Mouse (Mus musculus) stomach, postnatal 0 days (tissue): ENCODE data around the gene Slc25a23. TPM values are rescaled to one million over a fixed set of nuclear protein-coding genes. Genes with fewer than 3 reads are reported as not detected.

Experiments used
- ATAC-seq: fragments of 200-750 bp; cut with Nextera tagmentation; 2 replicates; pipeline ENCODE4 v1.8.0; 2017; ENCODE audit not compliant: low FRiP score, low TSS enrichment
- DNase-seq: peaks from one replicate; pipeline ENCODE4 v3.0.0-alpha.2; 2016; ENCODE audit warnings: low spot score
- H3K27ac ChIP-seq: fragments of 300-500 bp; sonication (generic); replicated peaks from 2 replicates; pipeline ENCODE4 v1.5.1; 2014; ENCODE audit warnings: mild to moderate bottlenecking, control low read depth
- H3K27me3 ChIP-seq: fragments of 300-500 bp; sonication (generic); 2 replicates; pipeline ENCODE4 v1.6.1; 2014; ENCODE audit warnings: low read length; ENCODE audit not compliant: control insufficient read depth, insufficient read depth
- H3K36me3 ChIP-seq: fragments of 300-500 bp; sonication (generic); 2 replicates; pipeline ENCODE4 v1.6.1; 2014; ENCODE audit warnings: low read length, mixed read lengths; ENCODE audit not compliant: control insufficient read depth, insufficient read depth
- H3K4me1 ChIP-seq: fragments of 300-500 bp; sonication (generic); replicated peaks from 2 replicates; pipeline ENCODE4 v1.6.1; 2014; ENCODE audit warnings: antibody characterized with exemption; ENCODE audit not compliant: control insufficient read depth, insufficient read depth
- H3K4me2 ChIP-seq: fragments of 300-500 bp; sonication (generic); replicated peaks from 2 replicates; pipeline ENCODE4 v1.6.1; 2014; ENCODE audit warnings: low read depth, mild to moderate bottlenecking, control low read depth, moderate library complexity
- H3K4me3 ChIP-seq: fragments of 300-500 bp; sonication (generic); 2 replicates; pipeline ENCODE4 v1.5.1; 2014; ENCODE audit warnings: low read depth, low read length, control low read depth
- H3K9ac ChIP-seq: fragments of 300-500 bp; sonication (generic); 2 replicates; pipeline ENCODE4 v1.6.1; 2014; ENCODE audit warnings: mild to moderate bottlenecking, low read length, control low read depth, mixed read lengths
- H3K9me3 ChIP-seq: fragments of 300-500 bp; sonication (generic); 2 replicates; pipeline ENCODE4 v1.6.1; 2016; ENCODE audit warnings: low read length; ENCODE audit not compliant: control insufficient read depth
- CTCF ChIP-seq: IDR thresholded peaks from 2 replicates; pipeline ENCODE4 v1.5.1; 2016; ENCODE audit warnings: antibody characterized with exemption, low read depth, mild to moderate bottlenecking, moderate library complexity
- EP300 ChIP-seq: optimal IDR thresholded peaks from 2 replicates; pipeline ENCODE3; 2016; ENCODE audit warnings: antibody characterized with exemption
- WGBS: fragments of 180-500 bp; shearing (Covaris S2); extraction: QIAGEN DNeasy Blood & Tissue Kit; methylation state at CpG from one replicate; pipeline ENCODE4 v1.1.7; 2014; 5-methylcytosine and 5-hydroxymethylcytosine counted together
- polyA plus RNA-seq: library from polyadenylated mRNA; unstranded; fragments of >200 nt; fragmentation: Nextera tagmentation; extraction: Ambion mirVana; gene quantifications from 2 replicates; pipeline ENCODE4 v1.2.1, GENCODE M21; 2015

Gene Slc25a23
- polyA plus RNA-seq, 1 experiment from 2014 or later = 3.1 TPM

GRCm38 (mm10) chr17:57011236-57012141, 48.2 kb downstream of the Slc25a23 start, which contains the start of the genes Gtf2f1 and Gm17949:
TSS of gene Gtf2f1 (minus strand) at chr17:57011288.
TSS of gene Gm17949 (plus strand) at chr17:57011469.
- H3K27me3 ChIP-seq = no peaks in the 10 kb centered on the region
- no peaks in the 10 kb centered on the region for H3K9me3 ChIP-seq
- DNase-seq (peak; percentile 96), ATAC-seq (peak; percentile 90)
- H3K9ac ChIP-seq = peak within 1 kb of the TSS; percentile 79
- WGBS = under 1% methylated on average over 51 of the region's 51 CpGs
- TF ChIP-seq CTCF (peak; percentile 48), EP300 (no peak)
- peak within 1 kb of the TSS; percentile 92 for H3K27ac ChIP-seq
- peak within 1 kb of the TSS; percentile 90 for H3K4me2 ChIP-seq
- peak within 1 kb of the TSS; percentile 64 for H3K4me3 ChIP-seq
- H3K36me3 ChIP-seq = peaks cover 3% of the 10 kb centered on the region; the same call in 1 of the 2 replicates
- H3K4me1 ChIP-seq = peaks cover 5% of the 10 kb centered on the region; the same call in 1 of the 2 replicates

DNA sequence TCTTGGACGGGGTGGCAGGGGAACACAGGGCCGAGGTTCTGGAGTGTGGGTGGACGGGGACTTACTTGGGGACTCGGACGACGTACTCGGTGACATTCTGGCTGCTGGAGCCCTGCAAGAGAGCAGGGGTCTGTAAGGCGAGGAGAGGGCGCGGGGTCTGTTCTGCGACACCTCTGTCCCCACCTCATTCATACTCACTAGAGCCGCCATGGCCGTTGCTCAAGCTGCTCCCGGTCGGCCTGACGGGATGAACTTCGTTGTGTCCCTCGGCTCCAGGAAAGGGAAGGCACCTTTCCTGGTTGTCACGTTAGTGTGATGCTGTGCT, 48.8 kb downstream of the Slc25a23 start:
- Histone ChIP-seq H3K9me3 (no peaks in the 10 kb centered on the region), H3K4me1 (peaks cover 5% of the 10 kb centered on the region; the same call in 1 of the 2 replicates), H3K27ac (peak overlapping the region; percentile 85), H3K36me3 (peaks cover 5% of the 10 kb centered on the region; the same call in 1 of the 2 replicates), H3K27me3 (no peaks in the 10 kb centered on the region), H3K4me3 (peak overlapping the region; percentile 64), H3K9ac (peak overlapping the region; percentile 73), H3K4me2 (peak overlapping the region; percentile 90)
- no peak for TF ChIP-seq EP300
- no peak for TF ChIP-seq CTCF
- peak; percentile 26 for ATAC-seq
- DNase-seq = no peak
- WGBS = 2% methylated on average over 19 of the region's 19 CpGs

DNA sequence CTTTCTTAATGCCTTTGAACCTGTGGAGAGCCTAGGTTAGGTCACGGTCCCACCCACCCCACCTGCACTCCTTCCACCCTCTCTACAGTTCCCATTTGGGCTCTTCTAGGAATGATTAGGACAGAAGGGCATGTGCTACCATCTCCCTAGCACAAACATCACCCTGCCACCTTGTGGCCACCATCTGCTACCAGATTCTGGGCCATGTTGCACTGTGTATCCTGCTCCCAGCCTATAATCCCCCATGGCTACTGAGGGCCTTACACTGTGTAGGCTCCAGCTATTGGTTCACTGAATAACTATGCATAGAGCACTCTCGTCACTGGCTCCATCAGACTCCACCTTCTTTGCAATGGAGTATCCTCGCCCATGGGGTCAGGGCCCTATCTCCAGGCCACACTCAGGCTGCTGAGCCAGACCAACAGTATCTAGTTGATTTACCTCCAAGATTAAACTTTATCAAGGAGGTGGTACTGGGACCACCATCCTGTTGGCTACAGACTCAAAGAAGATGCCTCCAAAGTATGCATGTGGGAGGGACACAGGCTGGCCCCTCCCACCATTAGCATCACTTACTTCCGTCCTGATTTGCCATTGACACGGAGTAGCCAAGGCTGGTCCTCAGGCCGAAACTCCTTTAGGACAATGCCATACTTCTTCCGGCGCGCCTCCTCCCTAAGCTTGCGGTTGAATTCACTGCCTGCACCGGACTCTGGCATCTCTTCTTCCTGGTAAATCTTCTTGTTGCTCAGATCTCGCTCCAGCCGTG, 52.3 kb downstream of the Slc25a23 start:
- peak overlapping the region; percentile 58; the same call in 1 of the 2 replicates for H3K27ac ChIP-seq
- H3K4me3 ChIP-seq = no peak overlapping the region
- H3K9ac ChIP-seq = no peak overlapping the region
- DNase-seq (no peak), ATAC-seq (no peak)
- 90% methylated on average over 13 of the region's 13 CpGs for WGBS
- no peaks in the 10 kb centered on the region for H3K27me3 ChIP-seq
- peaks cover 5% of the 10 kb centered on the region; the same call in 1 of the 2 replicates for H3K4me1 ChIP-seq
- peaks cover 15% of the 10 kb centered on the region for H3K36me3 ChIP-seq
- TF ChIP-seq EP300 = no peak
- peak; percentile 64 for TF ChIP-seq CTCF
- H3K4me2 ChIP-seq = no peak overlapping the region
- no peaks in the 10 kb centered on the region for H3K9me3 ChIP-seq

- 89% methylated on average over 7 of the region's 7 CpGs for WGBS
- Histone ChIP-seq H3K9ac (no peak overlapping the region), H3K9me3 (no peaks in the 10 kb centered on the region), H3K27me3 (no peaks in the 10 kb centered on the region), H3K36me3 (peaks cover 19% of the 10 kb centered on the region), H3K27ac (no peak overlapping the region), H3K4me1 (no peaks in the 10 kb centered on the region), H3K4me2 (no peak overlapping the region), H3K4me3 (no peak overlapping the region)
- no peak for DNase-seq
- TF ChIP-seq CTCF (no peak), EP300 (no peak)
- ATAC-seq = no peak
These were observed 55.7 kb downstream of the Slc25a23 start for GRCm38 (mm10) chr17:57003994-57004393.

DNA sequence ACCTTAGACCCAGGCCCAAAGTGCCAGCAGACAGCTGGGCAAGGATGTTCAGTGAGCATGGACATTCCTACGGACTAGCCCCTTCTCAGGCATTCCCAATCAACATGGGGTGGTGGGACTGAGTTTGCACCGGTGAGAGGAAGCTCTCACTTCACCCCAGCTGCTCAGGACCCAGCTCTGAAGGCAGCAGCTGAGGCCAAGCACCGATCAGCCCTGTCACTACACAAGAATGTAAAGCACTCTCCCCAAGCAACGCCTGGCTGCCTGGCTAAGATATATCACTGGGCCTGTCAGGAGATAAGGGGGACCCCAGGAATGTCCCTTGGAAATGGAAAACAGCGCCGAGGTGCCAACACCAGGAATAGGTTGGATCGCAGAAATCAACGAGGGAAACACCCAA, 58.4 kb downstream of the Slc25a23 start:
- H3K4me3 ChIP-seq = no peak overlapping the region
- no peak overlapping the region for H3K4me2 ChIP-seq
- H3K4me1 ChIP-seq = peaks cover 3% of the 10 kb centered on the region; the same call in 1 of the 2 replicates
- H3K27ac ChIP-seq = no peak overlapping the region
- peaks cover 15% of the 10 kb centered on the region for H3K36me3 ChIP-seq
- DNase-seq (no peak), ATAC-seq (no peak)
- no peak overlapping the region for H3K9ac ChIP-seq
- H3K27me3 ChIP-seq = no peaks in the 10 kb centered on the region
- 41% methylated on average over 8 of the region's 8 CpGs for WGBS
- no peak for TF ChIP-seq EP300
- no peak for TF ChIP-seq CTCF
- no peaks in the 10 kb centered on the region for H3K9me3 ChIP-seq
